Mouse (Mus musculus) monocyte, adult 5-6 weeks (primary cell): ENCODE measurements around the gene Otulin. TPM values are rescaled to one million over a fixed set of nuclear protein-coding genes. Genes with fewer than 3 reads are reported as not detected.
A peak's percentile ranks its signal among the peaks of the same experiment; 100 is the strongest.

Experiments
- ATAC-seq: fragments of 153-309, 156-312 bp; replicated peaks from 2 replicates; pipeline ENCODE4 v1.8.0; 2017; ENCODE audit warnings: mild to moderate bottlenecking; ENCODE audit not compliant: low TSS enrichment, insufficient number of reproducible peaks, severe bottlenecking, poor library complexity, low FRiP score
- total RNA-seq: library from RNA; stranded (forward); fragments of 200-1000, 200-491, 200-594 nt; gene quantifications from 3 replicates; pipeline ENCODE4 v1.2.3, GENCODE M21; 2017

Otulin gene
- 78.2 to 132 TPM (median 118 TPM) in 3 replicates for total RNA-seq

- ATAC-seq: peak; percentile 88
These were observed at the start of gene Otulin for GRCm38 (mm10) chr15:27630601-27631383. Gene Otulin, minus strand, starts transcription at chr15:27630693.

- ATAC-seq: no peak
These were observed 48.0 kb upstream of the Otulin start for GRCm38 (mm10) chr15:27678511-27678910.

GRCm38 (mm10) chr15:27677801-27678200 lies 47.3 kb upstream of the Otulin start:
- no peak for ATAC-seq

GRCm38 (mm10) chr15:27676211-27676610 lies 45.7 kb upstream of the Otulin start:
- no peak for ATAC-seq

- peak; percentile 51 for ATAC-seq
These were observed 44.6 kb upstream of the Otulin start for GRCm38 (mm10) chr15:27675122-27675521.

- ATAC-seq: no peak
These were observed 43.5 kb upstream of the Otulin start for GRCm38 (mm10) chr15:27674041-27674440.

GRCm38 (mm10) chr15:27673151-27673550 lies 42.7 kb upstream of the Otulin start:
- ATAC-seq: no peak

- no peak for ATAC-seq
These were observed 41.8 kb upstream of the Otulin start for GRCm38 (mm10) chr15:27672259-27672658.

GRCm38 (mm10) chr15:27671612-27672245 lies 41.2 kb upstream of the Otulin start:
- ATAC-seq: peak; percentile 6; the same call in 1 of the 2 replicates

- no peak for ATAC-seq
These were observed 40.2 kb upstream of the Otulin start for GRCm38 (mm10) chr15:27670708-27671107.

GRCm38 (mm10) chr15:27669931-27670411 lies 39.5 kb upstream of the Otulin start:
- no peak for ATAC-seq

GRCm38 (mm10) chr15:27669276-27669675 lies 38.8 kb upstream of the Otulin start:
- no peak for ATAC-seq

- ATAC-seq: no peak
These were observed 38.1 kb upstream of the Otulin start for GRCm38 (mm10) chr15:27668557-27668956.

GRCm38 (mm10) chr15:27668001-27668461 lies 37.5 kb upstream of the Otulin start:
- no peak for ATAC-seq

- ATAC-seq: no peak
These were observed 36.5 kb upstream of the Otulin start for GRCm38 (mm10) chr15:27666911-27667539.

- ATAC-seq: peak; percentile 19
These were observed 35.0 kb upstream of the Otulin start for GRCm38 (mm10) chr15:27665392-27665911.

- peak; percentile 84 for ATAC-seq
These were observed 33.6 kb upstream of the Otulin start for GRCm38 (mm10) chr15:27664126-27664525.

GRCm38 (mm10) chr15:27662699-27663098 lies 32.2 kb upstream of the Otulin start:
- ATAC-seq: no peak

- no peak for ATAC-seq
These were observed 31.2 kb upstream of the Otulin start for GRCm38 (mm10) chr15:27661696-27662095.
